Mouse (Mus musculus) T-cell, adult 2 months (primary cell): Measurements from ENCODE around the gene Kmt5a.

Experiments
- DNase-seq: peaks from one replicate; pipeline ENCODE4 v3.0.0; 2022; ENCODE audit warnings: low spot score

Kmt5a gene

DNA sequence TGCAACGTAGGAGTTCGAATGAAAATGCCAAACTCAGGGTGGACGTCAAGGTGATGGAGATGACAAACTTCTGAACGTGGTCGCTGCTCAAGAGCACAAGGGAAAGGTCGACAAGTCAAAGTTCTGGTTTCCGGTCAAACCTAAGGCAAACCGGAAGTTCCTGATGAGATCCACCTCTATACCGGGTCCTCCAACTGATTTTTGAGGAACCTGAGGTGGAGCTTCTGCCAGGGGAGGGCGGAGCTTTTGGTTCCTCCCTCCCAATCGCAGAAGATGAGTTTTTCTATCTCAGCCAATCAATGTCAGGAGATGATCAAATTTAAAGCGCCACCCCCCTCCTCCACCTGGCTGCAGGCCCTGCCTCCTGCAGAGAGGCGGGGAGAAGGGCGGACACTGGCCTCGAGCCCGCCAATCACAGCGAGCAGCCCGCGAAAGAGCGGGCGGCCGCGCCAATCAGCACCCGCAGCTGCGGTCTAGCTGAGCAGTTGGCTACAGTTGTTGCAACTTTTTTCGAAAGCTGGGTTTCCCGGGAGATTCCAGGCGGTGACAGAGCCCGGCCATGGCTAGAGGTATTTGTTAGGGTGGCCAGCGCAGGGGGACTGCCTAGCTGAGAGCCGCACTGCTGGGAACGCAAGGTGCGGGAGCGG lies at the start of gene Kmt5a:
Kmt5a (plus strand) TSS at position 484 of the 647 bp plus-strand sequence.
- peak; percentile 96 for DNase-seq

DNA sequence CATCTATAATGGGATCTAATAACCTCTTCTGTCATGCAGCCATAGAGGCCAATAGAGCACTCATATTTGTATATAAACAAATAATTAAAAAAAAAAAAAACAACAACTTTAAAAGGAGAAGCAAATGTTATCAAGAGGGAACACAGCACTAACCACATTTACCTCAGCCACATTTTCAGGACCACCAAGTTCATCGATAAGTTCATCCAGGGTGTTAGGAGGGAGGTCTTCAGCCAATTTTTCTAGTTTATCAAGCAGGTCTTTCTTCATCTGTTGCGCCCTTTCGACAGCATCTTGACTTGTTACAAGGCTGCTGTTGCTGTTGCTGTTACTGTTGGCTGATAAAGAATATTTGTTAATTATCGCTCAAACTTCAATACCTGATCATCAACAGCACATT lies 47.3 kb upstream of the Kmt5a start:
- no peak for DNase-seq

DNA sequence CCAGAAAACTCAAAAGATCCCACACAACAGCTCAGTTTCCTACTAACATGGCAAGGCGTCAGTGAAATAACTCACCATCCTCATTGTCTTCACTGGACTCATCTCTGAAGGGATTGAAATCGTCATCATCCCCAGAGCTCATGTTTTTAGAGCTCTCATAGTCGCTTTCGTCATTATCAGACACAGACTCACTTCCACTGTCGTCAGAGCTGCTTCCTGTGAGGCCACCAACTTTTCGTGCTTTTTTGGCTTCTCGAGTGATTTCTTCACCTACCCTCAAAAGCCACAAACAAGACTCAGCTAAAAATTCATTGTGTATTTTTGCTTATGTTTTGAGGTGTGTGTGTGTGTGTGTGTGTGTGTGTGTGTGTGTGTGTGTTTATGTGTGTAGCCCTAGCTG lies 46.0 kb upstream of the Kmt5a start:
- DNase-seq, result no peak

DNA sequence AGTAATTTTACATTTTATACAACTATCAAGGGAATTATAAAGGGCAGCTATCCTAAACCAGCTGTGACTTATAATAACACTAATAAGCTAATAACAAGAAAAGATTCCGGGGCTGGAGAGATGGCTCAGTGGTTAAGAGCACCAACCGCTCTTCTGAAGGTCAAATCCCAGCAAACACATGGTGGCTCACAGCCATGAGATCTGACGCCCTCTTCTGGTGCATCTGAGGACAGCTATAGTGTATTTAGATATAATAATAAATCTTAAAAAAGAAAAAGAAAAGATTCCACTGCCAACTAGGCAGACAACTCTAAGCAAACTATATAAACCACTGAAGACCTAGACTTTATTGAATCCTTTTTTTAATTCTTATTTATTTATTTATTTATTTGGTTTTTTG lies 28.9 kb upstream of the Kmt5a start:
- no peak for DNase-seq

DNA sequence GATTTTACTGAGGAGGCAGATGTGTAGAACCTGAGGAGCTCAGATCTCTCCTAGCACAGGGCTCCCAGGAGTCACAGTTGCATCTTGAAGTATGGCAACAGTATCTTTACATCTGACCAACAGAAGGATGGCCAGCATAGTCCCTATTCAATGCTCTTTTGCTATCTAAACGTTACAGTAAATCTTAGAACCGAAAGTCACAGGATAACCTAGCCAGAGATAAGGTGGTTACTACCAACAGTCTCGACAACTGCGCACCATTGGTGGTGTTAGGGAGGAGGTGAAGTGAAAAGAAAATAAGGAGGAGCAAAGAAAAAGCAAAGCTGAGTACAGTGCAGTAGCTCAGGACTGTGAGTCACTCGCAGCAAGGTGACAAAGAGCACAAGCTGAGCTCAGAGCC lies 27.6 kb upstream of the Kmt5a start:
- DNase-seq, result no peak

DNA sequence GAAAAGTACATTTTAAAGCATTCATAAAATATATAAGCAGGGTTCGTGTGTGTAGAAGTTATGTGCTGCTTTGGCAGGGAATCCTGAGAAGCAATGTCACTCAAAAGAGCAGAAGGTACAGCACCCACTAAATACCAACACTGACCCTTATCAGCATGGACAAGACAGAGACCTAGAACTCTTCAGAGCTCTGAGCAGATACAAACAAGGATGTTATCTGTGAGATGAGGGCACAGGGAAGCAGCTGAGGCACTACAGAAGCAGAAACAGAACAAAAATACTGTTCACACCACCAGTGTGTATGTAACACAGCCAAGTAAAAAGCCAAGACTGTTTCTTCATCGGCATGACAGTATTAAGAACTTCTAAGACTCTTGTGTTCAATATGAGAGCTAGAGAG lies 20.8 kb upstream of the Kmt5a start:
- DNase-seq, result no peak

DNA sequence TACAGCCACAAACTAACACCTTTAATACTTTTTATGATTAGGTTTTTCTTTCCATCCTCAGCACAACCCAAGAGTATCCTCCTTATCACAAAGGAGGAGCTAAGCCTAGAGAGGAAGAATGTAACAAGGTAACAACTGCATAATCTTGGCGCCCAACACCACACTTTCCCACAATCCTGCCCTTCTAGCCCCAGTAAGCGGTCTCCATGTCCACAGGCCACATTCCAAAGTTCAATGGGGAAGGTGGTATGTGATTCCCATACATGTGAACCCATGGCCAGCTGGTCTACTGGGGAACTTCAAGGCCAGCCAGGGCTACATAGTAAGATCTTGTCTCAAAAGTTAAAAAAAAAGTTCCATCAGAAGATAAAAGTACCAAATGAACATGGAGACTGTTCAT lies 17.9 kb upstream of the Kmt5a start:
- no peak for DNase-seq

DNA sequence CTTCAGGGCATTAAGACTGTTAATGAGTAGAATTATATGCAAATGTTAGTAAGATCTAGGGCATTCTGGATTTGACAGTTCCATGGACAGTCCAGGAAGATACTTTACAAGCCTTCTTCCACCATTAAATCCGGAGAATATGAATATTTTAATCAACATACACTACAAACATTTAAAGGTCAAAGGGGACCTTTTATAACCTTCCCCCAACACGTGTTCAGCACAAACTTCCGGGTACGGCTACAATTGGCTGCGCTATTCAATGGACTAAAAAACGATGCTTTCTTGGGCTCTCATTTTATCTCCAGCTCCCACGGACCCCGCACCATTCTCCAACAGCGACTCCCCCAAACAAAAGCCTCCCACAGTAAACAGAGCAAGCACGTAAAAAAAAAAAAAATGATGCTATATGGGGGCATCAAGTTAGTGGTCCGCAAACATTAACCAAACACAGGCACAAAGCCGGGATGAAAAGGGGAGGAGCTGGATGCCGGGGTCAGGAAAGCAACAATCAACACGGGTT lies 15.5 kb upstream of the Kmt5a start:
- peak; percentile 38 for DNase-seq

DNA sequence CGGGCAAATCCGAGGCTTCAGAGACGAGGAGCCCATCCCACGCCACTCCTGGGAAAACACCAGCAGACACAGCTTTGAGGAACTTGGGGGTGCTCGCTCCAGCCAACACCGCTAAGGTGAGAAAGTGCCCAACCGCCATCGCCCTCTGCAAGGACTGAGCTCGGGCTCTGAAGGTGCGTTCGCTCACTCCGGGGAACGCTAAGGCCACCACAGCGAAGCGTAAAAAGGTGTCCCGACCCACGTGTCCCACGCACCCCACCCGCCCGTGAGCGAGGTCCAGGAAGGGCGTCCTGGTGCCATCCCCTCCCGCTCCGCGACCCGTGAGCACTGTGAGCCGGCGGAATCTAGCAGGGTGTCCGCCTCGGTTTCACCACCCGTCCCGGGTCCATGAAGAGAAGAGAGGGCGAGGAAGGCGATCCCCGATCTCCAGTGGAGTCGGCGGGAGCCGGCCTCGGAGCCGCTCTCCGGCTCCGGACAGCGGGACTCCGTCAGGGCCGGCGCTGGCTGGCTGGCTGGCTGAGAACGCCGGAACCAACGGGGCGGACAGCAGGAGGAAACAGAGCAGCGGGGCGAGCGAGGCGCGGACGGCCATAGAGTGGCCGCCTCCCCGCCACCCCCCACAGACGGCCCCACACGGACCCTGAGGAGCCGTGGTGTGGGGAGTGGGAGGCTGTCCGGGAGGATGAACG lies 14.9 kb upstream of the Kmt5a start:
- peak; percentile 34 for DNase-seq

DNA sequence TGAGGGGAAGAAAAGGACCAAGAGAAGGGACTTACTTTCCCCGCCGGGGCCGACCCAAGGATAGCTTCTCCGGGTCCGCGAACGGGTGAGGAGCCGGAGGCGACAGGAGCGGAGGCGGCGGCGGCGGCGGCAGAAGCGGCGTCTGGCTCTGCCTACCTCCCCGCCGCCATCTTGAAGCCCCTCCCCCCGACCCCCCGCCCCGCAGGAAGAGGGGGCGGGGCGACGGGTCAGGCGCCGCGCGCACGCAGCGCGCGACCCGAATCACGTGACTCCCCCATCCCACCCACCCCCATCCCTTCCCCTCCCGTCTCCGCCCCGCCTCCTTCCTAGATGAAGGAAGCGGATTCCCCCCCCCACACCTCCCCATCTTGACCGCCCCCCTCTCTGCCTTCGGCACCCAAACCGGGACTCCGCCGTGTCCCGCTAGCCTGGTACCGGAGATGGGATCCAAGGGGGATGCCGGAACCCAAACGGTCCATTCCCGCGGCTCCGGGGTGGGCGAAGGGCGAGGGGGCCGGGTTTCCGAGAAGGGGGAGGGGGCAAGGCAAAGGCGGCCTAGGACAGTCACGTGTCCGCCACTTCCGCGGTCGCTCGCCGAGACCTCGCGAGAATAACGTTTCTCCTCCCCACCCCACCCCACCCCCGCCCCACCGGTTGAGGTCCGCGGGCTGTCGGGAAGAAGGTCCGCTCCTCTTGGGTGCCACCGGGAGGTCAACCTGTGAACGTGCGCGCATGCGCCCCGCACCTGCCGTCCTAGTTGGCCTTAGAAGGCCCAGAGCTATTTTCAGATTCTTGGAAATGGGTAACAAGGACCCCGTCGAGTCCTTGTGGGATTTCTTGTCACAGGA lies 14.1 kb upstream of the Kmt5a start, which contains the start of gene Sbno1:
Sbno1 (minus strand) TSS at position 590 of the 848 bp plus-strand sequence.
- DNase-seq, result peak; percentile 90

DNA sequence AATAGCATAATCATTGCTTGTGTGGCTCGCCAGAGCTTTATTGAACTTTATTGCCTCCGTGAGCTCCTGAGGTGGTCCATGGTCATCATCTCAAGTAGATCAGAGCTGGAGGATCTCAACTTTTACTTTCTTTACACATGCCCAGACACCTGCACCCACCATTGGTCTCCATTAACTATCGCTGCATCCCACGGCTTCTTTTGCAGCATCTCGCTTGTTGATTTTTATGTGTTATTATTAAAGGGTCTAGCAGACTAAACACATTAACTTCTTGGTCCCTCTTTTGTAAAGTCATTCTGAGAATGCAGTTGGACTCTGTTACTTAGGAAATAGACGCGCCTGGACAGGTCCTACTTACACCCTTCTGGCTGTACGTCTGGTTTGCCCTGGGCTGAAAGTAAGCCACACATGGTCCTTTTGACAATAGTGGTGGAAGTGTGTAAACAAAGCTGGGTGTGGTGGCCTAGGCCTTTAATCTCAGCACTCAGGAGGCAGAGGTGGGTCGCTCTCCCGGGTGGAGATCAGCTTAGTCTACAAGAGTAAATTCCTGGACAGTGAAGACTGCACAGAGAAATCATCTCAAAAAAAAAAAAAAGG lies 13.2 kb upstream of the Kmt5a start:
- DNase-seq, result no peak

DNA sequence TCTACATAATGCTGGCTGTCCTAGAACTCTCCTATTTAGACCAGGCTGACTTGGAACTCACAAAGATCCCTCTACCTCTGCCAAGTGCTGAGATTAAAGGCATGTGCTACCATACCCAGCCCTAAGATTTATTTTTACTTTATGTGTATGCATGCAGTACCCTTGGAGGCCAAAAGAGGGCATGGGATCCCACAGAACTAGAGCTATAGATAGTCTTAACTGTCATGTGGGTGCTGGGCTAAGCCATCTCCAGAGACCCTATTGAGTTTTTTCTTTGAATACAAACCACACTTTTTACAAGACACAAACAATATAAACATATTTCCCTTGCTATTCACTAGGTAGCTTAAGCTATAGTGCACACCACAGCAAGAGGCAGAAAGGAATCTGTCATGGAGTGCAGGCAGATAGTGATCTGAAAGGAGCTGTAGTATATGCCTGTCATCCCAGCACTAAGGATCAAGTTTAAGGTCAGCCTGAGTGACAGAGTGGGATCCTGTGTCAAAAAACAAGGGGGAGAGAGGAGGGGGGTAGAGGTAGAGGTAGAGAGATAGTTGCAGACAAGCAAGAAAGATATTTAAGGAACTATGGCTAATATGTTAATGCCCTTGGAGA lies 7.2 kb upstream of the Kmt5a start:
- peak; percentile 72 for DNase-seq

DNA sequence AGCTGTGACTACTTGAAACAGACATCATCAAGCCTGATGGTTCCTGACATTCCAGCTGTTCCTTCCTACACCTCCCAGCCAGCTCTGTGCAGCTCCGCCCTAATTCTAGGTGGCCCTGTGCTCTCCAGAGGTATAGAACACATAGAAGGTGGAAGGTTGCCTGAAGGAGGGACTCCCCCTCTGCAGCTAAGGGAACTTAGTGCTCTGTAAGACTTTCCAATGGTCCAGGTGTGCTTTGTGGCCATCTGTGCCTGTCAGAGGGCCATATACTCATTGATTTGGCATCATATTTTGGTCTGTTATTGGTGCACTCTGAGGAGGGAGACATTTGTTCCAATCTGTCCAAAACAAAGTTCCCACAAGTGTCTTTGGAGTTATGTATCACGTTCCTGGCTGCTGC lies 6.7 kb upstream of the Kmt5a start:
- no peak for DNase-seq

DNA sequence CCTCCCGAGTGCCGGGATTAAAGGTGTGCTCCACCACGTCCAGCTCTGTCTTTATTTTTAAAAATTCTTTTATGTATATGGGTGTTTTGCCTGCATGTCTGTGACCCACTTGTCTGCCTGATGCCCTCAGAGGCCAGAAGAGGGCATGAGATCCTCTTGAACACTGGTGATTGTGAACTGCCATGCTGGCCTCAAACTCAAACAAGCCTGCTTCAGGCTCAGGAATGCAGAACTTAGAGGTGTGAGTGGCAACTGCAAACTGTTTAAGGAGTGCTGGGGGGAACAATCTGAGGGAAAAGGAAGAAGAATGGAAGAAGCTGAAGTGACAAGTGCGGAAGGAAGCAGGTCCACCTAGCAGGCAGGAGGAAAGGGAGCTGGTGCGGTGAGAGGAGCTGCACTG lies 1.5 kb upstream of the Kmt5a start:
- peak; percentile 26 for DNase-seq

DNA sequence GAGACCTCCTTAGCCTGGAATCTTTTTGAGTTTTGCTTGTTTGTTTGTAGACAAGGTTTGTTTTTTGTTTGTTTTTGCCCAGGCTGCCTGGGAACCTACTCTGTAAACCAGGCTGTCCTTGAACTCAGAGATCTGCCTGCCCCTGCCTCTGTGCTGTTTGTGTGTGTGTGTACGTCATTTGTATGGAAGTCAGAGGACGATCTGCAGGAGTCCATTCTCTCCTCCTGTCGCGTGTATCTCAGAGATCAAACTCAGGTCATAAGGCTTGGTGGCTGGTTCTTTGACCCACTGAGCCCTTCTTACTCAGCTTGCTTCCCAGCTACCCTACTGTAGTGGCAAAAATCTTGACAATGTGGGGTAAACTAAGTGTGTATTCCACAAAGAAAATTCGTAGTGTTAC lies 984 bp upstream of the Kmt5a start:
- DNase-seq, result no peak

DNA sequence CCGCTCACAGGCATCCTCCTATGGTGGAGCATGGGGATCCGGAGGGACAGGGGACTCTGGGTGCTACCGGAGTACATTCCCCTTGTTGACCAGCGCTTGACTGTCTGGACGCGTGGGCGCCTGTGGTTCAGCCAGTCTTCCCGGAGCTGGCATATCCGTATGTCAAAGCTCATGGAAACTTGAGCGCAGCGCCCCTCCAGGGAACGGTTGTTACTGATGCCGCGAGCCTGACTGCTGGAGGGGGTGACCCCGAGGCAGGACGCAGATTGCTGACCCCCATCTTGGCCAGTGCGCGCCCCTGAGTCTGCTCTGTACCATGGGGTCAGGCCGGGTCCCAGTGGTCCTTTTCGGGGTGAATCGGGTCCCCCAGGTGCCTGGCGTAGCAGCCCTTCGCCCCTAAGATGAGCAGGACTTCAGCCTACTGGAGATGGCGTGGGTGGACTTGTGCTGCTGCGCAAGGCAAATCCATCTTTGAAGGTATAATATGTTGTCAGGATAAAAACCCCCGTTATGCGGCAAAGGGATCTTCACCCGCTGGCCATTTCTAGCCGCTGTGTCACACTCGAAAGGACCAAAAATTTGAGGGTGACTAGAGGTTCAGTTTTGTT lies 468 bp downstream of the Kmt5a start:
- DNase-seq, result peak; percentile 43

DNA sequence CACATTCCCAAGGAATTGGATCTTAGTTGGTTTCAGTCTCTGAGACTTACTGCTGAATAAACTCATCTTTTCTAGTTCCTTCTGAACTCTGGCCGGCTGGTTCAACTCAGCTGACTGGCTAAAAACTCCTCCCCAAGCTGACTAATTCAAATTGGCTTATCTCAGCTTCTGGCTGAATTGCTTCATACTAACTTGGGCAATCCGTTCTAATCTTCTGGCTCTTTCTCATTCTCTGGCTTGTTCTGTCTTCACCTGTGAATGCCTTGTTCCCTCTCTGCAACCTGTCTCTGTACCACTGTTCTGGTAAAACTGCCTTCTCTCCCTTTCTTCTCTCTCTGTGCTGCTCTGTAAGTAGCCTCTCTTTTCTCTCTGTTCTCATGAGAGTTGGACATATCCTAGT lies 2.9 kb downstream of the Kmt5a start:
- DNase-seq, result no peak

DNA sequence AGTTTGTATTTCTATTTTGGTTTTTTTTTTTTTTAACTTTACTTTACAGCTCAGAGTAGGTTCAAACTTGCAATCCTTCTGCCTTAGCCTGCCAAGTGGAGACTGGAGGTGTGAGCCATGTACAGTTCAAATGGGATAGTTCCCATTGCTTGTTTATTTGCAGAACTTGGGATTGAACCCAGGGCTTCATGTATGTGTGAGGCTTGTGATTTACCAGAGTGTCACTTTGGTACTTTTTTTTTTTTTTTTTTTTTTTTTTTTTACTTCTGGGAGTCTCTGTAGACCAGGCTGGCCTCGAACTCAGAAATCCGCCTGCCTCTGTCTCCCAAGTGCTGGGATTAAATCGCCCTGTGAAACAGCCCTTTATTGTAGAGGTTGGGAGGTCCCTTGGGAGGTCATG lies 4.5 kb downstream of the Kmt5a start:
- no peak for DNase-seq

DNA sequence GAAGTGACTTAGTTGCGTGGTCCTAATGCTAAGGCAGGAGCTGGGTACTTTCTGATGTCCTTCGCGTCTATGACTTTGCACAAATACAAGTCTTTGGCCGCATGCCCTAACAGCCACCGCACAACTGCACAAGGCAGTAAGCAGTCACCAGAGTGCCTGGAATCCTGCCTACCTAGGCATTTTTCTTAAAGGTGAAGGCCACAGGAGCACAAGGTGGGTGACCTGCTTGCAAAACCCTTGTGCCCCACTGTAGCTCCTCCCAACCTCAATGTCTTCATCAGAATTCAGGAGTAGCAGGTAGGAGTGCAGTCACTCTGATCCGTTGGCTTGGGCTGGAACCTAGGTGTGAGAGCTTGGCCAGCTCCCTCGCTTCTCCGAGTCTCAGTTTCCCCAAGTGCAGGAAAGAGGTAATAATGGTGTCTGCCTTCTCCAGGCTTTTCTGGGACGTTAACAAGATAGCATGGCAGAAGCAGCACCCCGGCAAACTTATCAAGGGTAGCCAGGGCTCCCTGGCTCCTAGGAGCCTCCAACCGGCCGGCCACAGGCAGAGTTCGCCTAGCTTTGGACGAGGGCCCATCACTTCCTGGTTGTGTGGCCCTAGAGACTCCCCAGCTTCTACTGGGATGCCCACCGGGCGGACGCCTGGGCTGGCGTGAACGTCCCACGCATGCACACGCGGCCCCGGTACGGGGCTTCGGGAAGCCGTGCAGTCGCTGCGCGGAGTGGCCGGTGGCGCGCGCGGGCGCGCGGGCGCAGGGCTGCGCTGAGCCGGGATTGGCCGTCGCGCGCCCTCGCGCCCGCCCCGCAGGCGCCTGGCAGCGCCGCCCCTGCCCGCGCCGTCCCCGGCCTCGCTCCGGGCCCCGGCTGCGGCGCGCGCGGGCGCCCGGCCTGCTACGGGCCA lies 5.2 kb downstream of the Kmt5a start:
- peak; percentile 62 for DNase-seq

DNA sequence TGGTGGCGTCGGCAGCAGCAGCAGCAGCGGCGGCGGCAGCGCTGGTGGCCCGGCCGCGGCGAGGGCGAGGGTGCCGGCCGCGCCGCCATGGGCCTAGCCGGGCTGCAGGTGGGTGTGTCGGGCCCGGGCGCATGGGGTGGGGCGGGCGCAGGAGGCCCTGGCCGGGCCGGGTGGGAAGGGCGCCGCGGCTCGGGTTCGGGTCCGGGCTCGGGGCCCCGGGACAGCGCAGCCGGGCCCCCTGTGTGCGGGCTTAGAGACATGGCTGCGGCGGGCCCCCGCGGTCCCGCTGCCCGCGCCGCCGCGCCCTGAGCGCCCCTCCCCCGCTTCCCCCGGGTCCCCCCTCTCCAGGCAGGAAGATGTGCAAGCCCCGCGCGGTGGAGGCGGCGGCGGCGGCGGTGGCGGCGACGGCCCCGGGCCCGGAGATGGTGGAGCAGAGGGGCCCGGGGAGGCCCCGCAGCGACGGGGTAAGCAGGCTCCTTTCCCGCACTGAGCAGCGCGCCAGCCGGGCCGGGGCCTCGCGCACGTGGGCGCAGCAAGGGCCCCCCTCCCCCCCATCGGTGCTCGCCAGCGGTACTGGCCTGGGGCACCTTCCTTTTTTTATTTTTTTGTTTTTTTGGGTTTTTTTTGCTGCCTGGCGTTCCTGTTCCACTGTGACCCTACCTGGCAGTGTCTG lies 6.0 kb downstream of the Kmt5a start:
- DNase-seq, result peak; percentile 38
